Mouse (Mus musculus) liver, embryonic 13.5 days (tissue): ENCODE results near the gene Cdk14. TPM values are rescaled to one million over a fixed set of nuclear protein-coding genes. Genes with fewer than 3 reads are reported as not detected.

ENCODE experiments used
- ATAC-seq: fragments of 200-750 bp; cut with Nextera tagmentation; 2 replicates; pipeline ENCODE4 v1.8.0; 2017; ENCODE audit warnings: low read depth, mild to moderate bottlenecking, moderate number of reproducible peaks, moderate library complexity
- DNase-seq: peaks from one replicate; pipeline ENCODE4 v3.0.0; 2022
- H3K27ac ChIP-seq: fragments of 300-500 bp; sonication (generic); 2 replicates; pipeline ENCODE4 v1.5.1; 2015; ENCODE audit warnings: moderate library complexity, mild to moderate bottlenecking, inconsistent platforms
- H3K27me3 ChIP-seq: fragments of 300-500 bp; sonication (generic); 2 replicates; pipeline ENCODE4 v1.6.1; 2015; ENCODE audit warnings: mild to moderate bottlenecking, inconsistent platforms
- H3K36me3 ChIP-seq: fragments of 300-500 bp; sonication (generic); 2 replicates; pipeline ENCODE4 v1.6.1; 2015; ENCODE audit warnings: mild to moderate bottlenecking, inconsistent platforms
- H3K4me1 ChIP-seq: fragments of 300-500 bp; sonication (generic); replicated peaks from 2 replicates; pipeline ENCODE4 v1.6.1; 2015; ENCODE audit warnings: inconsistent platforms
- H3K4me2 ChIP-seq: fragments of 300-500 bp; sonication (generic); 2 replicates; pipeline ENCODE4 v1.6.1; 2015; ENCODE audit warnings: inconsistent platforms, mild to moderate bottlenecking, moderate library complexity
- H3K4me3 ChIP-seq: fragments of 300-500 bp; sonication (generic); replicated peaks from 2 replicates; pipeline ENCODE4 v1.5.1; 2015; ENCODE audit warnings: mild to moderate bottlenecking, inconsistent platforms
- H3K9ac ChIP-seq: fragments of 300-500 bp; sonication (generic); 2 replicates; pipeline ENCODE4 v1.6.1; 2015; ENCODE audit warnings: mild to moderate bottlenecking, inconsistent platforms
- H3K9me3 ChIP-seq: fragments of 300-500 bp; sonication (generic); replicated peaks from 2 replicates; pipeline ENCODE4 v1.6.1; 2016; ENCODE audit warnings: inconsistent platforms
- WGBS: fragments of 180-500 bp; shearing (Covaris S2); methylation state at CpG from one replicate; pipeline ENCODE4 v1.1.7; 2015; ENCODE audit not compliant: insufficient replicate concordance; 5-methylcytosine and 5-hydroxymethylcytosine counted together
- polyA plus RNA-seq: library from polyadenylated mRNA; unstranded; fragments of >200 nt; fragmentation: Nextera tagmentation; extraction: Ambion mirVana; gene quantifications from 2 replicates; pipeline ENCODE4 v1.2.1, GENCODE M21; 2015

Gene Cdk14
- polyA plus RNA-seq, 1 experiment from 2014 or later = 1.4 TPM

GRCm38 (mm10) chr5:4824171-4824570, 595.9 kb downstream of the Cdk14 start:
- H3K4me3 ChIP-seq = no peak overlapping the region
- no peaks in the 10 kb centered on the region for H3K9me3 ChIP-seq
- no peaks in the 10 kb centered on the region for H3K27me3 ChIP-seq
- no peak overlapping the region for H3K4me2 ChIP-seq
- H3K27ac ChIP-seq = no peak overlapping the region
- DNase-seq = no peak
- H3K9ac ChIP-seq = no peak overlapping the region
- 35% methylated on average over 1 of the region's 1 CpGs for WGBS
- H3K4me1 ChIP-seq = no peaks in the 10 kb centered on the region
- ATAC-seq = no peak
- H3K36me3 ChIP-seq = no peaks in the 10 kb centered on the region

- Histone ChIP-seq H3K27ac (no peak overlapping the region), H3K36me3 (no peaks in the 10 kb centered on the region), H3K9me3 (no peaks in the 10 kb centered on the region), H3K4me2 (no peak overlapping the region), H3K9ac (no peak overlapping the region), H3K27me3 (no peaks in the 10 kb centered on the region), H3K4me1 (no peaks in the 10 kb centered on the region), H3K4me3 (no peak overlapping the region)
- no peak for DNase-seq
- no peak for ATAC-seq
- WGBS = 46% methylated on average over 2 of the region's 2 CpGs
These were observed 598.1 kb downstream of the Cdk14 start for GRCm38 (mm10) chr5:4822041-4822440.

- Histone ChIP-seq H3K9ac (no peak overlapping the region), H3K4me3 (no peak overlapping the region), H3K36me3 (no peaks in the 10 kb centered on the region), H3K9me3 (no peaks in the 10 kb centered on the region), H3K4me2 (no peak overlapping the region), H3K27me3 (no peaks in the 10 kb centered on the region), H3K27ac (no peak overlapping the region), H3K4me1 (no peaks in the 10 kb centered on the region)
- no peak for ATAC-seq
- DNase-seq = no peak
- 42% methylated on average over 8 of the region's 8 CpGs for WGBS
These were observed 598.7 kb downstream of the Cdk14 start for GRCm38 (mm10) chr5:4821368-4821771.

- Histone ChIP-seq H3K4me3 (no peak overlapping the region), H3K4me1 (no peaks in the 10 kb centered on the region), H3K27me3 (no peaks in the 10 kb centered on the region), H3K9ac (no peak overlapping the region), H3K27ac (no peak overlapping the region), H3K4me2 (no peak overlapping the region), H3K9me3 (no peaks in the 10 kb centered on the region), H3K36me3 (no peaks in the 10 kb centered on the region)
- WGBS = 48% methylated on average over 5 of the region's 5 CpGs
- ATAC-seq (no peak), DNase-seq (no peak)
These were observed 603.1 kb downstream of the Cdk14 start for GRCm38 (mm10) chr5:4816981-4817380.

GRCm38 (mm10) chr5:4814465-4815204, 605.5 kb downstream of the Cdk14 start:
- Histone ChIP-seq H3K27ac (no peak overlapping the region), H3K36me3 (no peaks in the 10 kb centered on the region), H3K27me3 (no peaks in the 10 kb centered on the region), H3K4me1 (no peaks in the 10 kb centered on the region), H3K4me2 (no peak overlapping the region), H3K4me3 (no peak overlapping the region), H3K9me3 (no peaks in the 10 kb centered on the region), H3K9ac (no peak overlapping the region)
- ATAC-seq (no peak), DNase-seq (no peak)
- WGBS = 71% methylated on average over 7 of the region's 7 CpGs

GRCm38 (mm10) chr5:4813357-4813756, 606.8 kb downstream of the Cdk14 start:
- H3K4me2 ChIP-seq = no peak overlapping the region
- H3K9ac ChIP-seq = no peak overlapping the region
- no peak for DNase-seq
- H3K4me3 ChIP-seq = no peak overlapping the region
- H3K27me3 ChIP-seq = no peaks in the 10 kb centered on the region
- H3K27ac ChIP-seq = no peak overlapping the region
- no peaks in the 10 kb centered on the region for H3K9me3 ChIP-seq
- no peak for ATAC-seq
- 73% methylated on average over 7 of the region's 7 CpGs for WGBS
- no peaks in the 10 kb centered on the region for H3K36me3 ChIP-seq
- no peaks in the 10 kb centered on the region for H3K4me1 ChIP-seq

GRCm38 (mm10) chr5:4812036-4812729, 607.9 kb downstream of the Cdk14 start:
- Histone ChIP-seq H3K36me3 (no peaks in the 10 kb centered on the region), H3K9ac (no peak overlapping the region), H3K4me1 (no peaks in the 10 kb centered on the region), H3K27ac (no peak overlapping the region), H3K27me3 (no peaks in the 10 kb centered on the region), H3K9me3 (no peaks in the 10 kb centered on the region), H3K4me3 (no peak overlapping the region), H3K4me2 (no peak overlapping the region)
- DNase-seq (no peak), ATAC-seq (no peak)
- 69% methylated on average over 13 of the region's 13 CpGs for WGBS

- no peak for ATAC-seq
- WGBS = 75% methylated on average over 4 of the region's 4 CpGs
- H3K27me3 ChIP-seq = no peaks in the 10 kb centered on the region
- no peak overlapping the region for H3K4me2 ChIP-seq
- no peaks in the 10 kb centered on the region for H3K9me3 ChIP-seq
- H3K9ac ChIP-seq = no peak overlapping the region
- no peak overlapping the region for H3K4me3 ChIP-seq
- no peaks in the 10 kb centered on the region for H3K4me1 ChIP-seq
- no peak for DNase-seq
- no peak overlapping the region for H3K27ac ChIP-seq
- no peaks in the 10 kb centered on the region for H3K36me3 ChIP-seq
These were observed 614.9 kb downstream of the Cdk14 start for GRCm38 (mm10) chr5:4805228-4805627.

- Histone ChIP-seq H3K36me3 (no peaks in the 10 kb centered on the region), H3K9ac (no peak overlapping the region), H3K27ac (no peak overlapping the region), H3K4me1 (no peaks in the 10 kb centered on the region), H3K9me3 (no peaks in the 10 kb centered on the region), H3K4me2 (no peak overlapping the region), H3K4me3 (no peak overlapping the region), H3K27me3 (no peaks in the 10 kb centered on the region)
- WGBS = 31% methylated on average over 5 of the region's 5 CpGs
- ATAC-seq = no peak
- no peak for DNase-seq
These were observed 616.4 kb downstream of the Cdk14 start for GRCm38 (mm10) chr5:4803708-4804107.

- Histone ChIP-seq H3K27ac (no peak overlapping the region), H3K4me1 (no peaks in the 10 kb centered on the region), H3K9me3 (no peaks in the 10 kb centered on the region), H3K4me3 (no peak overlapping the region), H3K36me3 (no peaks in the 10 kb centered on the region), H3K4me2 (no peak overlapping the region), H3K27me3 (no peaks in the 10 kb centered on the region), H3K9ac (no peak overlapping the region)
- no peak for DNase-seq
- no peak for ATAC-seq
These were observed 618.1 kb downstream of the Cdk14 start for GRCm38 (mm10) chr5:4801971-4802370.

- Histone ChIP-seq H3K9ac (no peak overlapping the region), H3K4me2 (no peak overlapping the region), H3K36me3 (no peaks in the 10 kb centered on the region), H3K27me3 (no peaks in the 10 kb centered on the region), H3K9me3 (no peaks in the 10 kb centered on the region), H3K27ac (no peak overlapping the region), H3K4me1 (no peaks in the 10 kb centered on the region), H3K4me3 (no peak overlapping the region)
- 70% methylated on average over 8 of the region's 8 CpGs for WGBS
- no peak for DNase-seq
- ATAC-seq = no peak
These were observed 618.8 kb downstream of the Cdk14 start for GRCm38 (mm10) chr5:4801096-4801850.
